Mouse (Mus musculus) embryonic facial prominence, embryonic 13.5 days (tissue): ENCODE measurements at regions not wholly inside any gene's neighbourhood (a gene's known extent, or its start where the extent isn't known, plus 50 kb on each side); places are given as distances from the start of the nearest gene placed in this dataset.

Experiments
- ATAC-seq: fragments of 200-750 bp; cut with Nextera tagmentation; 2 replicates; pipeline ENCODE4 v1.8.0; 2017; ENCODE audit warnings: low read depth; ENCODE audit not compliant: insufficient number of reproducible peaks, insufficient read depth, low FRiP score, low TSS enrichment
- H3K27ac ChIP-seq: fragments of 300-500 bp; sonication (generic); 2 replicates; pipeline ENCODE4 v1.5.1; 2015; ENCODE audit warnings: moderate library complexity, mild to moderate bottlenecking, inconsistent platforms
- H3K27me3 ChIP-seq: fragments of 300-500 bp; sonication (generic); 2 replicates; pipeline ENCODE4 v1.6.1; 2015; ENCODE audit warnings: mild to moderate bottlenecking, inconsistent platforms
- H3K36me3 ChIP-seq: fragments of 300-500 bp; sonication (generic); 2 replicates; pipeline ENCODE4 v1.6.1; 2015; ENCODE audit warnings: mild to moderate bottlenecking, inconsistent platforms
- H3K4me1 ChIP-seq: fragments of 300-500 bp; sonication (generic); 2 replicates; pipeline ENCODE4 v1.6.1; 2015; ENCODE audit warnings: inconsistent platforms
- H3K4me2 ChIP-seq: fragments of 300-500 bp; sonication (generic); 2 replicates; pipeline ENCODE4 v1.6.1; 2015; ENCODE audit warnings: moderate library complexity, mild to moderate bottlenecking, inconsistent platforms
- H3K4me3 ChIP-seq: fragments of 300-500 bp; sonication (generic); 2 replicates; pipeline ENCODE4 v1.5.1; 2015; ENCODE audit warnings: mild to moderate bottlenecking, inconsistent platforms
- H3K9ac ChIP-seq: fragments of 300-500 bp; sonication (generic); 2 replicates; pipeline ENCODE4 v1.6.1; 2015; ENCODE audit warnings: mild to moderate bottlenecking, inconsistent platforms
- H3K9me3 ChIP-seq: fragments of 300-500 bp; sonication (generic); 2 replicates; pipeline ENCODE4 v1.6.1; 2016; ENCODE audit warnings: inconsistent platforms
- WGBS: fragments of 180-500 bp; shearing (Covaris S2); methylation state at CpG from one replicate; pipeline ENCODE4 v1.1.7; 2015; ENCODE audit warnings: mixed read lengths; 5-methylcytosine and 5-hydroxymethylcytosine counted together

DNA sequence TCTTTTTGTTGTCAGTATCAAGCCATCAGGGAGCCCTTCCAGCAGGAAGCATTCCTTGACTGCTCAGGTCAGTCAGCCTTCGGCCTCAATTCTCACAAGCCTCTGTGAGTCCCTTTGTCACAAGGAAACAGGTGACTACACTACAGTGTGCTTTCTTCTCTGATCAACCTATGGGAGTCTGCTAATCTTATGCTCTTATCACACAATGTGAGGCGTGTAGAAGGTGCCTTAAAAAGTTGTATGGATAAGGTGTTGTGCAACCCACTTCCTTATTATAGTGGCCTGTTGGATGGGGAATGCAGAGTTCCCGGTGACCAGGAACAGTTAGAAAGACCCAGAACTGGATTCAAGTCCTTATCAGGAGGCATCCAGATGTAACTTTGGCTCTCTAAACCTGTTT is 260.2 kb downstream of the Gm12728 start:
- WGBS: 83% methylated on average over 3 of the region's 3 CpGs
- H3K9me3 ChIP-seq: no peaks in the 10 kb centered on the region
- no peak for ATAC-seq

DNA sequence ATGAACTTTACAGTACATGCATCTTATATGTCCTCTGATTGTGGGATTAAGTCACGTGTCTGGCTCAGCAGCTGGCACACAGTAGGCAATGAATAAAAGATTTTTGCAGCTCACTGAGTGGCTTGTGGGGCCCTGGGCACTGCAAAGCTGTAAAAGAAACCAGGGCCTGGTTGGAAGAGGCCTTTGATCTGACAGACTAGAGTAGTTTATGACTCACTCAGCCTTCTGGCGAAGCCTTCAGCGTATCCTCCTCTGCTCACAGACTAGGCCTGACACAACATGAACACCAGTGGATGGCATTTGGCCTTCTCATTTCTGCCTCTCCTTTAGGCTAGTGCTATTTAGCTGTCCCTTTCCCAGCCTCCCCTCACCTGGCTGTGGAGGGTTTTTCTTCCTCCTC is 260.6 kb downstream of the Gm12728 start:
- ATAC-seq: no peak
- peaks cover 3% of the 10 kb centered on the region; the same call in 1 of the 2 replicates for H3K4me1 ChIP-seq
- no peaks in the 10 kb centered on the region for H3K36me3 ChIP-seq
- WGBS: 61% methylated on average over 3 of the region's 3 CpGs
- no peaks in the 10 kb centered on the region for H3K9me3 ChIP-seq
- no peak overlapping the region for H3K27ac ChIP-seq
- no peak overlapping the region for H3K4me3 ChIP-seq
- H3K4me2 ChIP-seq: no peak overlapping the region
- no peak overlapping the region for H3K9ac ChIP-seq
- no peaks in the 10 kb centered on the region for H3K27me3 ChIP-seq

More for the DNA sequence above, 260.2 kb downstream of the Gm12728 start:
- H3K4me1 ChIP-seq: peaks cover 3% of the 10 kb centered on the region; the same call in 1 of the 2 replicates
- H3K36me3 ChIP-seq: no peaks in the 10 kb centered on the region
- no peaks in the 10 kb centered on the region for H3K27me3 ChIP-seq
- H3K27ac ChIP-seq: no peak overlapping the region
- no peak overlapping the region for H3K9ac ChIP-seq
- H3K4me3 ChIP-seq: no peak overlapping the region
- no peak overlapping the region for H3K4me2 ChIP-seq

DNA sequence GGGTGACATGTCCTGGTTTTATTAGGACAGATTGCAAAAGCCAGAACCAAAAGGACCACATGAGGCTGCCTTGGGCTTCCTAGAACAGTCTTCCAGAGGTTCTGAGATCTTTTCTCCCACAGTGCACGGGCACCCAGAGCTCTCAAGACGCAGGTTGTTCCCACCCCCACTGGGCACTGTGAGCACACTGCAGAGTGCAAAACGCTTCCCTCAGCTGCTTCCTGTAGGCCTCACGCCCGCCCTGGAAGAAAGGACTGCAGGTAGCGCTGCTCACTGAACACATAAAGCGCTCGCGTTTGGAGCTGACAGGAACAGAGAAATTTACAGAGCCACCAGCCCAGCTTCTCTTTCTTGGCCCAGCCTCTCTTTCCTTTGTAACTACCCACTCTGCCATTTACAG is 262.5 kb upstream of the Usp24 start:
- 64% methylated on average over 9 of the region's 9 CpGs for WGBS
- Histone ChIP-seq H3K27me3 (no peaks in the 10 kb centered on the region), H3K9ac (no peak overlapping the region), H3K4me2 (no peak overlapping the region), H3K4me3 (no peak overlapping the region), H3K36me3 (no peaks in the 10 kb centered on the region), H3K9me3 (no peaks in the 10 kb centered on the region), H3K27ac (no peak overlapping the region), H3K4me1 (peaks cover 3% of the 10 kb centered on the region; the same call in 1 of the 2 replicates)
- no peak for ATAC-seq

DNA sequence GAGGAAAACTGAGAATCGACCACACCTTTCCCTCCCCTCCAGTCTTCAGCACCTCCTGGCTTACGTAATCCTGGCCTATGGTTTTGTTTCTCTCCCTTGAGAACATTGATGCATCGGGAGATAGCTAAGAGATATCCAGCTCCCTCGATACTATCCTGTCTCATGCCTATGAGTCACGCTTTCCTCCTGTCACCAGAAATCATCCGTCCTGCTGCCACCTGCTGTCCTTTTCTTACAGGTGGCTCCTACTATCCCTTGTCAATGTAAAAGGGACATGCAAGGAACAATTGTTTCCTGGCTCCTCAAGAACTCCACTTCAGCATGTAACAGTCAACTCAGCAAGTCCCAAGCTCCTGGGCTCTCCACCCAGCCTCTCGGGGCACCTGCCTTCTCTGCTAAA is 261.7 kb upstream of the Usp24 start:
- peaks cover 3% of the 10 kb centered on the region; the same call in 1 of the 2 replicates for H3K4me1 ChIP-seq
- no peaks in the 10 kb centered on the region for H3K27me3 ChIP-seq
- no peak overlapping the region for H3K27ac ChIP-seq
- no peak overlapping the region for H3K4me3 ChIP-seq
- H3K9ac ChIP-seq: no peak overlapping the region
- WGBS: 74% methylated on average over 7 of the region's 7 CpGs
- no peaks in the 10 kb centered on the region for H3K9me3 ChIP-seq
- H3K36me3 ChIP-seq: no peaks in the 10 kb centered on the region
- H3K4me2 ChIP-seq: no peak overlapping the region
- ATAC-seq: no peak

DNA sequence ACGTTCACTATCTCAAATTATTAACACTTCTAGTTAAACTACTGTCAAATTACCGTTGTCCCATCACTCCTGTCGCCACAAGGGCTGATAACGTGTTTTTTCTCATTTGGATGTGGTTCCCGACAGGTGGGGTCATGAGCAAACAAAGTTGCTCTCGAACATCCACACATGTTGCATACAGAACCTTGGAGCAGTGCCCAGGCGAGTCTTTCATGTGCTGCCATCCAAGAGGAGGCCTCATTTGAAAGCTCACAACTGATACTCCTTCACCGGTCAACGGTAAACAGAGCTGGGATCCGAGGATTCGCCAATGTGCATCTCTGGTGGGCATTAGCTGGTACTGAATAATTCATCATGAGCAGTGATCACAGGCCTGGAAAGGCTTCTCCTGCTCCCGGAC is 253.4 kb upstream of the Usp24 start:
- 65% methylated on average over 12 of the region's 12 CpGs for WGBS
- ATAC-seq: no peak

DNA sequence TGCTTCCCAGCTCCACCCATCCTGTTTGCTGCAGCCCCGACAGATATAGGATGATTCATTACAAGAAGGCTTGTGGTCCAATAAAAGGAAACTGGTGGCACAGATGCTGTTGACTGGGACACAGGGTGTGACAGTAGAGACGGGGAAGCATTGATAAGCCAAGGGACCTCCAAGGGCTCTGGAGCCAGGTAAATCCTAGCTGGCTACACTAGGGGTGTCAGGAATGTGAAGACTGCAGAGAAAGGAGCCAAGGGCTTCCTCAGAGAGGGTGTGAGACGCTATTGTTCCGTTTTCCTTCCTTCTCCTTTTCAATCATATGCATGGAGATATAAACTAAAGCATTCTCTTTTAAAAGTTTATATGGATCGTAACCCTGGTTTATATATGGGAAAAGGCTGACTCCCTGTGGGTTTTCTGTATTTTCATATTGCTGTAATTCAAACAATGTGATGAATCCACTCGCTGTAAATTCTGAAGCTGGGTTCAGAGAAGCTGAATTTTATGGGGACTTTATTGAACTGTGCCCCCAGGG is 252.1 kb upstream of the Usp24 start:
- Histone ChIP-seq H3K4me1 (peaks cover 45% of the 10 kb centered on the region), H3K9me3 (no peaks in the 10 kb centered on the region), H3K27ac (peak overlapping the region; percentile 29; the same call in 1 of the 2 replicates), H3K9ac (no peak overlapping the region), H3K4me3 (no peak overlapping the region), H3K27me3 (no peaks in the 10 kb centered on the region), H3K36me3 (no peaks in the 10 kb centered on the region), H3K4me2 (no peak overlapping the region)
- 31% methylated on average over 6 of the region's 6 CpGs for WGBS
- no peak for ATAC-seq

More for the DNA sequence above, 253.4 kb upstream of the Usp24 start:
- no peaks in the 10 kb centered on the region for H3K9me3 ChIP-seq
- H3K27me3 ChIP-seq: no peaks in the 10 kb centered on the region
- H3K4me2 ChIP-seq: no peak overlapping the region
- H3K36me3 ChIP-seq: no peaks in the 10 kb centered on the region
- no peak overlapping the region for H3K9ac ChIP-seq
- H3K4me3 ChIP-seq: no peak overlapping the region
- peaks cover 43% of the 10 kb centered on the region for H3K4me1 ChIP-seq
- no peak overlapping the region for H3K27ac ChIP-seq

DNA sequence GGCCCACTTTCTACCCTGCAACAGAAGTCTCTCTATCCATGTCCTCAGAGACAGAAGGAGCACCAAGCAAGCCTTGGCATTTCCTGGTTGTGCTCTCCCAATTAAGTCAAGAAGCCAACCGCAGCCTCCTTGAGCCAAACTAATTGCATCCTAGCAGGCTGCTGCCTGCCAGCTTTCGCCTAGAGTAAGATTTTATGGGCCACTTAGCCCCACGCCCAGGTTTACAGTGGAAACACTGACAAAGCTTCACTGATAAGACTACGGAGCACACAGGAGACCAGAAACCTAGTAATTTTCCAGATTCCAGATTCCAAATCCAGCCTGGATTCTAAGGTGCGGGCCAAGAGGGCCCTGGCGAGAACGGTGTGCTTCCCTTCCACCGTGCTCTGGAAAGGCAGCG is 249.0 kb upstream of the Usp24 start:
- WGBS: 75% methylated on average over 9 of the region's 9 CpGs
- no peak for ATAC-seq
- no peak overlapping the region for H3K9ac ChIP-seq
- no peak overlapping the region for H3K4me3 ChIP-seq
- no peaks in the 10 kb centered on the region for H3K9me3 ChIP-seq
- no peaks in the 10 kb centered on the region for H3K36me3 ChIP-seq
- H3K4me2 ChIP-seq: no peak overlapping the region
- no peaks in the 10 kb centered on the region for H3K27me3 ChIP-seq
- peaks cover 36% of the 10 kb centered on the region for H3K4me1 ChIP-seq
- H3K27ac ChIP-seq: no peak overlapping the region

DNA sequence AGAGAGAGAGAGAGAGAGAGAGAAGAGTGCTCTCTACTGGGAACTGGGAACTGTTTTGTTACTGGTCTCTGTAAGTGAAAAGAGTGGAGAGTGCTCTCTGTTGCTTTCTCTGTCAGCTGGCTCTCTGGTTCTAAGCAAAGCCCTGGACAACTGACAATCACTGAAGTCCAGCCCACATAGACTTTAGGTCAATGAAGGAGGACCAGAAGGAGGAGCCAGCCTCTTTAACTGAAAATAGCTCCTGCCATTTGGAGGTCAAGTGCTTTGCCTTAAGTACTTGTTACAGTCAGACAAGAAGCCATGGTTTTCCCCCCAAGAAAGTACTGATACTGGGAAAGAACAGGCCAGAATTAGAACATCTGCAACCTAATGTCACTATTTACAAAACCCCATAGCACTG is 232.5 kb upstream of the Usp24 start:
- Histone ChIP-seq H3K4me1 (no peaks in the 10 kb centered on the region), H3K4me3 (no peak overlapping the region), H3K9me3 (no peaks in the 10 kb centered on the region), H3K27me3 (no peaks in the 10 kb centered on the region), H3K4me2 (no peak overlapping the region), H3K27ac (no peak overlapping the region), H3K9ac (no peak overlapping the region), H3K36me3 (no peaks in the 10 kb centered on the region)
- no peak for ATAC-seq

DNA sequence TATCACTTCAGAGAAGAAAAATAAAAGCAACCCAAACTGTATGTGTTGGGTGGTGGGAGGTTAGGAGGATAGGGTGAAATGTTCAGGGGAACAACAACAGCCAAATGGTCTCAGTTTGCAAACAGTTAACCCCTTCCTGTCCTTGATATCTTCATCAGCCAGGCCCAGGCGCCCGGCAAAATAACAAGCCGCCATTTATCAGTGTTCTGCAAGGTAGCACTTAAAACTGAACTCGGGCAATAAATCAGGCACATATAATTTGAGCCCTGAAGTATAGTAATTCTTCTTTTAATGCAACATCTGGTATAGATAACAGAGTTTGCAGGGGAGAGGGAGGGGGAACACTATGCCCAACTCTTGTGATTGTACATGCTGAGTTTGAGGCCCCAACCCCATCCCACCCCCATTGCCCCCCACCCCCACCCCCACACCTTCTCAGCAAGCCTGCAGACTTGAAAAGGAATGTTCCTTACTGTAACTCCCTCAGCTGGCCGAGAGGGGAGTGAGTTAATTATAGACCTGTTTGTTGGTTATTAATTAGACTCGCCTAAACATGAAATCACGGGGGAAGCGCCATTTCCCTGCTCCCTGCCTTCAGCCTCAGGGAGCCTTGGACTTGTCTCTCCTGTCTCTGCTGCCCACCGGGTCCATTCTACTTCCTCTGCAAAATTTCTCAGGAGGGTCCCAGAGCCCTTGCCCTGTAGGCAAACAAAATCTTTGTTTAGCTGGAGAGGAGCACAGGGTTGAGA is 223.9 kb upstream of the Usp24 start:
- no peak overlapping the region for H3K9ac ChIP-seq
- H3K9me3 ChIP-seq: no peaks in the 10 kb centered on the region
- H3K36me3 ChIP-seq: no peaks in the 10 kb centered on the region
- H3K27ac ChIP-seq: peak overlapping the region; percentile 44
- no peak overlapping the region for H3K4me3 ChIP-seq
- no peak for ATAC-seq
- 21% methylated on average over 9 of the region's 9 CpGs for WGBS
- H3K4me2 ChIP-seq: no peak overlapping the region
- H3K27me3 ChIP-seq: no peaks in the 10 kb centered on the region
- H3K4me1 ChIP-seq: peaks cover 42% of the 10 kb centered on the region

DNA sequence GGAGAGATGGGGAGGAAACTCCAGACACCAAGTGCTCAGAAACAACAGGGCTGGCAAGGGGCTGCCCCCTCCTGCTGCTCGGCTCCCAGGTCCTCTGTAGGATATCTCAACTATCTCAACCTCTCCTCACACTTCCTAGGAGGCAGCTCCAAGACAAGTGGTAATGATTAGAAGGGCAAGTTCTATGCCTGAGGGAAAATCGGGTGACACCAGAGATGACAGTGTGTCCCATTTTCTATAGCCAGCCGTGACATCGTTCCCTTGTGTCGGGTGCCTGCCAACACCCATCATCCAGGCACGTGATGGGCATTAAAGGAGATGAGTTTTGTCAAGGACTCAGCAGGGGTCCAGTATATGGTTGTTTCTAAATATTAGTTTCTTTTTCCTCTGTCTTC is 223.3 kb upstream of the Usp24 start:
- Histone ChIP-seq H3K27me3 (no peaks in the 10 kb centered on the region), H3K36me3 (no peaks in the 10 kb centered on the region), H3K4me1 (peaks cover 42% of the 10 kb centered on the region), H3K4me3 (no peak overlapping the region), H3K4me2 (no peak overlapping the region), H3K9me3 (no peaks in the 10 kb centered on the region), H3K27ac (peak overlapping the region; percentile 44; the same call in 1 of the 2 replicates), H3K9ac (no peak overlapping the region)
- no peak for ATAC-seq
- 33% methylated on average over 6 of the region's 6 CpGs for WGBS

DNA sequence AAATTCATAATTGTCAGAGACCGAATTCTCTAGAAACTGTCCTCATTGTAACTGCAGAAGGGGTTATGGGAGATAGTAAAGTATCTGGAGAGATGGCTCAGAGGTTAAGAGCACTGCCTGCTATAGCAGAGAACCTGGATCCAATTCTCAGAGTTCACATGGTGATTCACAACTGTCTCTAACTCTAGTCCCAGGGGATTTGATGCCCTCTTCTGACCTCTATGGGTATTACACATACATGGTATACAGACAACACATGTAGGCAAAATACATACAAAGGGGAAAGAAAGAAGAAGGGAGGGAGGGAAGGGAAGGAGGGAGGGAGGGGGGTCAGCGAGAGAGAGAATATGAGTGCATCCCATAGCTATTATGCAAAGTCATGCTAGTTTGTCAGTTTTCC is 222.8 kb upstream of the Usp24 start:
- H3K27ac ChIP-seq: 0 out of 2 replicates have a peak overlapping the region, but pooled peaks have one; percentile 44
- WGBS: 76% methylated on average over 2 of the region's 2 CpGs
- no peaks in the 10 kb centered on the region for H3K36me3 ChIP-seq
- no peak overlapping the region for H3K4me3 ChIP-seq
- ATAC-seq: no peak
- no peaks in the 10 kb centered on the region for H3K27me3 ChIP-seq
- H3K4me1 ChIP-seq: peaks cover 42% of the 10 kb centered on the region
- no peak overlapping the region for H3K4me2 ChIP-seq
- H3K9ac ChIP-seq: no peak overlapping the region
- no peaks in the 10 kb centered on the region for H3K9me3 ChIP-seq

DNA sequence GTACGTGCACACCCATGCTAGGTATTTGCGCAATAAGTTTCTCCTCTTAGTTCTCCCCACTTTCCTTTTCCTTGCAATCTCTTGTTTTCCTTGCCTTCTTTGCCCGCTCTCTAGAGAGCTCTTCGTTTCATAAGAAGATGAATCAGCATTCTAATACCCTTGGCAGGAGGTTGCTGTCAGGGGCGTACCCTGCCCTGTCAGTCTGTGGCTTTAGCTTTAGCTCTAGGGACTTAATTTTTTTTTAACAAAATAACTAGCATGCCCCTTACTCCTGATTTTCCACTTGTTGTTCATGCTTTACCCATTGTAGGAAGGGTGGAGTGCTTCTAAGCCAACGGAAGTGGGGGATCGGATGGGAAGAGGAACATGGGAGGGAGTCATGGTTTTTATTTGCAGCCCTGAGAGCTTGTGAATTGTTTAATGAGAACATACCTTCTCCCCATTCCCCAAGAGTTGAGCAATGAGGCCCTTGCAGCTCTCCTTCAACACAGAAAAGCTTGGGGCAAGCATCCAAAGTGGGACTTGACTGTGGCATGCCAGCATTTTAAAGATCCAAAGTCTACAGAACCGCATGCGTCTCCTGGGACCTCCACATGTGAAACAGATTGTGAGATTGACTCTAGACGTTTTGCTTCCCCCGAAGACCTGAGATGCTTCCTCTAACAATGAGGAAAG is 221.0 kb upstream of the Usp24 start:
- no peak overlapping the region for H3K9ac ChIP-seq
- H3K4me2 ChIP-seq: no peak overlapping the region
- H3K36me3 ChIP-seq: no peaks in the 10 kb centered on the region
- no peaks in the 10 kb centered on the region for H3K27me3 ChIP-seq
- peak overlapping the region; percentile 66 for H3K27ac ChIP-seq
- H3K4me1 ChIP-seq: peaks cover 46% of the 10 kb centered on the region
- no peaks in the 10 kb centered on the region for H3K9me3 ChIP-seq
- 42% methylated on average over 11 of the region's 11 CpGs for WGBS
- no peak for ATAC-seq
- H3K4me3 ChIP-seq: no peak overlapping the region
